Mouse (Mus musculus) forebrain, embryonic 11.5 days (tissue): ENCODE results near the gene AI182371. TPM values are rescaled to one million over a fixed set of nuclear protein-coding genes. Genes with fewer than 3 reads are reported as not detected.

Experiments
- ATAC-seq: fragments of 200-750 bp; cut with Nextera tagmentation; replicated peaks from 2 replicates; pipeline ENCODE4 v1.8.0; 2017; ENCODE audit warnings: moderate TSS enrichment; ENCODE audit not compliant: low FRiP score
- DNase-seq: peaks from one replicate; pipeline ENCODE4 v3.0.0-alpha.2; 2017; ENCODE audit warnings: low spot score
- H3K27ac ChIP-seq: fragments of 300-500 bp; sonication (generic); 2 replicates; pipeline ENCODE4 v1.5.1; 2014; ENCODE audit warnings: low read depth, low read length
- H3K27me3 ChIP-seq: fragments of 300-500 bp; sonication (generic); 2 replicates; pipeline ENCODE4 v1.6.1; 2014; ENCODE audit warnings: mild to moderate bottlenecking, low read length, mixed read lengths; ENCODE audit not compliant: control insufficient read depth, insufficient read depth
- H3K36me3 ChIP-seq: fragments of 300-500 bp; sonication (generic); 2 replicates; pipeline ENCODE4 v1.6.1; 2014; ENCODE audit warnings: mild to moderate bottlenecking, low read length, moderate library complexity, mixed read lengths; ENCODE audit not compliant: control insufficient read depth, insufficient read depth
- H3K4me1 ChIP-seq: fragments of 300-500 bp; sonication (generic); replicated peaks from 2 replicates; pipeline ENCODE4 v1.6.1; 2014; ENCODE audit warnings: low read length, mixed read lengths; ENCODE audit not compliant: control insufficient read depth, insufficient read depth
- H3K4me2 ChIP-seq: fragments of 300-500 bp; sonication (generic); 2 replicates; pipeline ENCODE4 v1.6.1; 2014; ENCODE audit warnings: low read depth, mild to moderate bottlenecking, low read length, moderate library complexity, mixed read lengths; ENCODE audit not compliant: severe bottlenecking
- H3K4me3 ChIP-seq: fragments of 300-500 bp; sonication (generic); 2 replicates; pipeline ENCODE4 v1.5.1; 2014; ENCODE audit warnings: low read depth, low read length
- H3K9ac ChIP-seq: fragments of 300-500 bp; sonication (generic); 2 replicates; pipeline ENCODE4 v1.6.1; 2014; ENCODE audit warnings: low read length
- H3K9me3 ChIP-seq: fragments of 300-500 bp; sonication (generic); 2 replicates; pipeline ENCODE4 v1.6.1; 2016; ENCODE audit warnings: low read length, mixed read lengths; ENCODE audit not compliant: control insufficient read depth
- WGBS: fragments of 180-500 bp; shearing (Covaris S2); extraction: QIAGEN DNeasy Blood & Tissue Kit; methylation state at CpG from one replicate; pipeline ENCODE4 v1.1.7; 2014; 5-methylcytosine and 5-hydroxymethylcytosine counted together
- polyA plus RNA-seq: library from polyadenylated mRNA; unstranded; fragments of >200 nt; fragmentation: Nextera tagmentation; extraction: Ambion mirVana; gene quantifications from 2 replicates; pipeline ENCODE4 v1.2.1, GENCODE M21; 2014

AI182371 gene
- polyA plus RNA-seq, 1 experiment from 2014 or later: 0.17 TPM

GRCm38 (mm10) chr2:35063333-35064030, 37.9 kb downstream of the AI182371 start:
- H3K4me1 ChIP-seq: no peaks in the 10 kb centered on the region
- no peaks in the 10 kb centered on the region for H3K36me3 ChIP-seq
- no peaks in the 10 kb centered on the region for H3K9me3 ChIP-seq
- H3K27ac ChIP-seq: no peak overlapping the region
- no peak for DNase-seq
- 84% methylated on average over 6 of the region's 6 CpGs for WGBS
- no peaks in the 10 kb centered on the region for H3K27me3 ChIP-seq
- no peak overlapping the region for H3K4me2 ChIP-seq
- H3K4me3 ChIP-seq: no peak overlapping the region
- no peak overlapping the region for H3K9ac ChIP-seq
- no peak for ATAC-seq

- Histone ChIP-seq H3K4me3 (no peak within 1 kb of the TSS), H3K27ac (no peak within 1 kb of the TSS), H3K4me1 (no peaks in the 10 kb centered on the region), H3K36me3 (no peaks in the 10 kb centered on the region), H3K9me3 (no peaks in the 10 kb centered on the region), H3K4me2 (no peak within 1 kb of the TSS), H3K27me3 (no peaks in the 10 kb centered on the region), H3K9ac (no peak within 1 kb of the TSS)
- no peak for ATAC-seq
- no peak for DNase-seq
- 88% methylated on average over 5 of the region's 5 CpGs for WGBS
Observed at GRCm38 (mm10) chr2:35061338-35061737, 40.0 kb downstream of the AI182371 start, which contains the start of gene Hc. Gene Hc (minus strand): TSS chr2:35061438.

- no peak overlapping the region for H3K27ac ChIP-seq
Observed at GRCm38 (mm10) chr2:35060897-35061296, 40.4 kb downstream of the AI182371 start.

GRCm38 (mm10) chr2:35060256-35060655, 41.1 kb downstream of the AI182371 start:
- ATAC-seq (no peak), DNase-seq (no peak)
- Histone ChIP-seq H3K4me3 (no peak overlapping the region), H3K36me3 (no peaks in the 10 kb centered on the region), H3K27ac (no peak overlapping the region), H3K27me3 (no peaks in the 10 kb centered on the region), H3K4me2 (no peak overlapping the region), H3K9ac (no peak overlapping the region), H3K9me3 (no peaks in the 10 kb centered on the region), H3K4me1 (no peaks in the 10 kb centered on the region)
- WGBS: 94% methylated on average over 5 of the region's 5 CpGs

More at GRCm38 (mm10) chr2:35060897-35061296, 40.4 kb downstream of the AI182371 start:
- Histone ChIP-seq H3K4me3 (no peak overlapping the region), H3K4me1 (no peaks in the 10 kb centered on the region), H3K36me3 (no peaks in the 10 kb centered on the region), H3K27me3 (no peaks in the 10 kb centered on the region), H3K9me3 (no peaks in the 10 kb centered on the region), H3K9ac (no peak overlapping the region), H3K4me2 (no peak overlapping the region)
- WGBS: 85% methylated on average over 6 of the region's 6 CpGs
- DNase-seq: no peak
- ATAC-seq: no peak

GRCm38 (mm10) chr2:35058325-35058724, 43.0 kb downstream of the AI182371 start:
- ATAC-seq (no peak), DNase-seq (no peak)
- Histone ChIP-seq H3K27ac (no peak overlapping the region), H3K9me3 (no peaks in the 10 kb centered on the region), H3K9ac (no peak overlapping the region), H3K27me3 (no peaks in the 10 kb centered on the region), H3K36me3 (no peaks in the 10 kb centered on the region), H3K4me2 (no peak overlapping the region), H3K4me3 (no peak overlapping the region), H3K4me1 (no peaks in the 10 kb centered on the region)
- 83% methylated on average over 2 of the region's 2 CpGs for WGBS

GRCm38 (mm10) chr2:35057243-35057642, 44.1 kb downstream of the AI182371 start:
- Histone ChIP-seq H3K9me3 (no peaks in the 10 kb centered on the region), H3K4me1 (no peaks in the 10 kb centered on the region), H3K27me3 (no peaks in the 10 kb centered on the region), H3K4me2 (no peak overlapping the region), H3K9ac (no peak overlapping the region), H3K27ac (no peak overlapping the region), H3K4me3 (no peak overlapping the region), H3K36me3 (no peaks in the 10 kb centered on the region)
- DNase-seq (no peak), ATAC-seq (no peak)
- WGBS: 92% methylated on average over 11 of the region's 11 CpGs

- ATAC-seq: no peak
- WGBS: 41% methylated on average over 5 of the region's 5 CpGs
- DNase-seq: no peak
Observed at GRCm38 (mm10) chr2:35048851-35049250, 52.5 kb downstream of the AI182371 start.

GRCm38 (mm10) chr2:35044956-35045355, 56.4 kb downstream of the AI182371 start:
- Histone ChIP-seq H3K9me3 (no peaks in the 10 kb centered on the region), H3K27me3 (no peaks in the 10 kb centered on the region), H3K4me3 (no peak overlapping the region), H3K36me3 (no peaks in the 10 kb centered on the region), H3K27ac (no peak overlapping the region), H3K9ac (no peak overlapping the region), H3K4me1 (no peaks in the 10 kb centered on the region), H3K4me2 (no peak overlapping the region)
- 71% methylated on average over 2 of the region's 2 CpGs for WGBS
- ATAC-seq (no peak), DNase-seq (no peak)

More at GRCm38 (mm10) chr2:35048851-35049250, 52.5 kb downstream of the AI182371 start:
- H3K4me2 ChIP-seq: no peak overlapping the region
- no peaks in the 10 kb centered on the region for H3K27me3 ChIP-seq
- H3K9me3 ChIP-seq: no peaks in the 10 kb centered on the region
- H3K4me3 ChIP-seq: no peak overlapping the region
- no peaks in the 10 kb centered on the region for H3K36me3 ChIP-seq
- H3K9ac ChIP-seq: no peak overlapping the region
- no peak overlapping the region for H3K27ac ChIP-seq
- H3K4me1 ChIP-seq: no peaks in the 10 kb centered on the region
